Comparison of ENCODE assay signal across 24 mouse cellular contexts in the genomic region with DNA sequence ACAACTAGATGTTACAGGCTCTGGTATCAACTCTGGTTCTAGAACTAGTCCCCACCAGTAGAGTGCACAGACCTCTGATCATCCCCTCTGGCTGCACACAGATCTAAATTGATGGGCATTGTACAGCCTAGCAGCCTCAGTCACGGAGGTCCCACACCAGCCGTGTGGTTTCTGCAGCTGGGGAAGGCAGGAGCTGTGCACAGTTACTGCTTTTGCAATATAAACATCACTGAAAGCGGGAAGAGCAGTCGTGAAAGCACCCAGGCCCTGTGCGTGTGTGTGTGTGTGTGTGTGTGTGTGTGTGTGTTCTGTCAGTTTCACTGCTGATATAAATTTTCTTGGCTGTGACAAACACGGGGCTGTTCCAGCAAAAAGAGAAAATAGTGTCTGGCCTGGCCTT.
DNase-seq lines count a peak whose midpoint lies in the region; ATAC-seq lines count a peak whose summit lies in the region.
"Had no signal": no experiment of that assay in that cellular context is flagged by ENCODE, and none has a peak within 500 bp of the region (broad histone marks: within the 10 kb centered on the region; RNA-seq: fewer than 3 reads in every experiment).

No protein-coding gene starts in this region.

- H3K9me3 ChIP-seq in limb, embryonic 13.5 days: no peaks in the 10 kb centered on the region
- H3K9me3 ChIP-seq in limb, embryonic 10.5 days (replicated peaks): no peaks in the 10 kb centered on the region
- no peaks in the 10 kb centered on the region for H3K9me3 ChIP-seq in intestine, embryonic 15.5 days
- no peaks in the 10 kb centered on the region for H3K9me3 ChIP-seq in stomach, embryonic 15.5 days
- H3K9me3 ChIP-seq in forebrain, embryonic 14.5 days (replicated peaks; ENCODE audit: control insufficient read depth, low read length): no peaks in the 10 kb centered on the region
- H3K9me3 ChIP-seq: embryonic facial prominence, embryonic 15.5 days; forebrain, embryonic 10.5 days; G1E; hindbrain, embryonic 12.5 days had no signal

- intact Hi-C loops in heart, postnatal 36 days (cut with DNase I): no loop called here

- H3K36me3 ChIP-seq in limb, embryonic 13.5 days: no peaks in the 10 kb centered on the region
- no peaks in the 10 kb centered on the region for H3K36me3 ChIP-seq in limb, embryonic 10.5 days
- no peaks in the 10 kb centered on the region for H3K36me3 ChIP-seq in intestine, embryonic 15.5 days
- no peaks in the 10 kb centered on the region for H3K36me3 ChIP-seq in stomach, embryonic 15.5 days
- no peaks in the 10 kb centered on the region for H3K36me3 ChIP-seq in forebrain, embryonic 14.5 days (ENCODE audit: control insufficient read depth, insufficient read depth, low read length)
- H3K36me3 ChIP-seq: embryonic facial prominence, embryonic 15.5 days; forebrain, embryonic 10.5 days; G1E; heart, embryonic 13.5 days; hindbrain, embryonic 12.5 days had no signal

- DNase-seq in heart, adult 11 months: peak; percentile 55
- no peak for DNase-seq in heart, postnatal 36 days
- no peak for DNase-seq in limb, embryonic 10.5 days (ENCODE audit: low spot score)
- no peak for DNase-seq in forebrain, embryonic 14.5 days (ENCODE audit: low spot score)
- DNase-seq: adrenal gland, adult 8-10 months; adrenal gland, postnatal 36 days; B cell, adult 2 months; cerebellum, adult 2 months; cerebellum, postnatal 10 days; embryo, embryonic 11 days; gastrocnemius, postnatal 14 days; heart, postnatal 4 days had no signal

- peaks cover 15% of the 10 kb centered on the region for H3K4me1 ChIP-seq in limb, embryonic 13.5 days
- peaks cover 3% of the 10 kb centered on the region; the same call in 1 of the 2 replicates for H3K4me1 ChIP-seq in limb, embryonic 10.5 days
- peaks cover 4% of the 10 kb centered on the region; the same call in 1 of the 2 replicates for H3K4me1 ChIP-seq in intestine, embryonic 15.5 days (replicated peaks)
- 0 out of 2 replicates have a peak, but pooled peaks cover 8% of the 10 kb centered on the region for H3K4me1 ChIP-seq in stomach, embryonic 15.5 days
- H3K4me1 ChIP-seq in forebrain, embryonic 14.5 days (ENCODE audit: control insufficient read depth, insufficient read depth, low read length): no peaks in the 10 kb centered on the region
- H3K4me1 ChIP-seq: embryonic facial prominence, embryonic 15.5 days; forebrain, embryonic 10.5 days; heart, embryonic 13.5 days; hindbrain, embryonic 12.5 days had no signal

- H3K4me3 ChIP-seq in limb, embryonic 13.5 days: no peak overlapping the region
- no peak overlapping the region for H3K4me3 ChIP-seq in limb, embryonic 10.5 days
- no peak overlapping the region for H3K4me3 ChIP-seq in intestine, embryonic 15.5 days (replicated peaks)
- no peak overlapping the region for H3K4me3 ChIP-seq in stomach, embryonic 15.5 days (replicated peaks)
- H3K4me3 ChIP-seq in forebrain, embryonic 14.5 days (ENCODE audit: low read depth, low read length): no peak overlapping the region
- H3K4me3 ChIP-seq: embryonic facial prominence, embryonic 15.5 days; erythroblast, embryonic 14.5 days; forebrain, embryonic 10.5 days; heart, embryonic 13.5 days; hindbrain, embryonic 12.5 days had no signal

- ATAC-seq in limb, embryonic 13.5 days (ENCODE audit: low FRiP score, low read depth): no peak
- peak; percentile 59 for ATAC-seq in intestine, embryonic 15.5 days
- ATAC-seq in stomach, embryonic 15.5 days (ENCODE audit: insufficient read depth, low FRiP score, low read depth): no peak; the same call in 1 of the 2 replicates
- no peak for ATAC-seq in forebrain, embryonic 14.5 days
- no peak for ATAC-seq in megakaryocyte-erythroid progenitor cell, adult 5-6 weeks (replicated peaks; ENCODE audit: low FRiP score, low TSS enrichment, poor library complexity, severe bottlenecking)
- ATAC-seq: CD4-positive, CD25-positive, alpha-beta regulatory T cell, adult 4 months; forebrain, embryonic 16.5 days had no signal

- WGBS in limb, embryonic 13.5 days: 20% methylated on average over 6 of the region's 6 CpGs
- 62% methylated on average over 6 of the region's 6 CpGs for WGBS in limb, embryonic 10.5 days
- WGBS in intestine, embryonic 15.5 days: 23% methylated on average over 6 of the region's 6 CpGs
- 18% methylated on average over 6 of the region's 6 CpGs for WGBS in stomach, embryonic 15.5 days
- 75% methylated on average over 6 of the region's 6 CpGs for WGBS in forebrain, embryonic 14.5 days

- no peak overlapping the region for H3K27ac ChIP-seq in limb, embryonic 13.5 days
- H3K27ac ChIP-seq in limb, embryonic 10.5 days: no peak overlapping the region
- H3K27ac ChIP-seq in intestine, embryonic 15.5 days: peak overlapping the region; percentile 10; the same call in 1 of the 2 replicates
- H3K27ac ChIP-seq in stomach, embryonic 15.5 days: 0 out of 2 replicates have a peak overlapping the region, but pooled peaks have one; percentile 10
- H3K27ac ChIP-seq in forebrain, embryonic 14.5 days (ENCODE audit: low read depth, low read length): no peak overlapping the region
- H3K27ac ChIP-seq: embryonic facial prominence, embryonic 15.5 days; forebrain, embryonic 10.5 days; heart, embryonic 13.5 days; hindbrain, embryonic 12.5 days had no signal

- no peaks in the 10 kb centered on the region for H3K27me3 ChIP-seq in limb, embryonic 13.5 days
- H3K27me3 ChIP-seq in limb, embryonic 10.5 days (ENCODE audit: low read depth, poor library complexity, severe bottlenecking): no peaks in the 10 kb centered on the region
- H3K27me3 ChIP-seq in intestine, embryonic 15.5 days (replicated peaks): no peaks in the 10 kb centered on the region
- no peaks in the 10 kb centered on the region for H3K27me3 ChIP-seq in stomach, embryonic 15.5 days (replicated peaks)
- no peaks in the 10 kb centered on the region for H3K27me3 ChIP-seq in forebrain, embryonic 14.5 days (replicated peaks; ENCODE audit: control insufficient read depth, insufficient read depth, low read length)
- H3K27me3 ChIP-seq: embryonic facial prominence, embryonic 15.5 days; hindbrain, embryonic 12.5 days had no signal

- peak overlapping the region; percentile 19; the same call in 1 of the 2 replicates for H3K9ac ChIP-seq in limb, embryonic 13.5 days
- no peak overlapping the region for H3K9ac ChIP-seq in intestine, embryonic 15.5 days
- H3K9ac ChIP-seq in stomach, embryonic 15.5 days: no peak overlapping the region
- no peak overlapping the region for H3K9ac ChIP-seq in forebrain, embryonic 14.5 days (ENCODE audit: low read length)
- H3K9ac ChIP-seq: embryonic facial prominence, embryonic 15.5 days; heart, embryonic 13.5 days; hindbrain, embryonic 12.5 days had no signal

- no peak overlapping the region for H3K4me2 ChIP-seq in limb, embryonic 13.5 days (replicated peaks)
- H3K4me2 ChIP-seq in intestine, embryonic 15.5 days (replicated peaks): no peak overlapping the region
- no peak overlapping the region for H3K4me2 ChIP-seq in stomach, embryonic 15.5 days
- no peak overlapping the region for H3K4me2 ChIP-seq in forebrain, embryonic 14.5 days (ENCODE audit: low read length)
- H3K4me2 ChIP-seq: embryonic facial prominence, embryonic 15.5 days; heart, embryonic 13.5 days; hindbrain, embryonic 12.5 days had no signal

Comparison
In these comparisons a context has a peak if more than half of its experiments do, and no peak if none do; other contexts are left out.
1. H3K27ac ChIP-seq: peak in intestine, embryonic 15.5 days (single experiment) and stomach, embryonic 15.5 days (single experiment); none in limb, embryonic 13.5 days (single experiment), limb, embryonic 10.5 days (single experiment) and forebrain, embryonic 14.5 days (single experiment).